In the genomic region with DNA sequence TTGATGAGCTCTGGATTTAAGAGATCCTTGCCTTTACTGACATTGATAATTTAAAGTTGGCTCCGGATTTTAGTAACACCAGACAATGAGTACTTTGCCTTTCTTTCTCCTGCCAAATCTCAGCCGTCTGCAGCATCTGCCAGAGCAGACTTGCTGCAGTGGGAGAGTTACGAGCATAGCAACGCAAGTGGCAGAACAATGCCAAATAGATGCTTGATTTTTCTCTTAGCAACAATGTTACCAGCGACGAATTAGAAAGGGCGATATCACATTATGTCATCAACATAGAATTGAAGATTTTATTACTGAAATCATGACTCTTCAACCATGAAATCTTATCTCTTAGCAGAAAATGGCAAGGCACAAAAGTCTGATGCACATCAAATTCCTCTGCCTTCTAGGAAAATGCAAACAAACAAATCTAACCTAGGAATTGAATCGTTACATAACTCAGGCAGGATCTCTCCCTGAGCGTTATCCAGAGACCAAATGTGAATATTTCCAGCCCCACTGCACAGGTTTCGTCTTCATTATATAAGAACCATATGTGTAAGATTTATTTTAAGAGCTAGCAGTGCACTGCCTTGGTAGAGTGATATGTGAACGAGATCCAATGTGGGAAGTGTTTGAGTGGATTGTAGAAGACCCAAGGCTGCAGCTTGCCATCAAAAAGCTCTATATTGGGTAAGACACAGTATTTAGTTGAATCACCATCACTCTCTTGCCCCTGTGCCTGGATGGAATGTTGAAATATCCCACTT, we compare ENCODE assay signal across 10 mouse cellular contexts.
DNase-seq lines count a peak whose midpoint lies in the region; ATAC-seq lines count a peak whose summit lies in the region.
"Had no signal": no experiment of that assay in that cellular context is flagged by ENCODE, and none has a peak within 500 bp of the region (broad histone marks: within the 10 kb centered on the region; RNA-seq: fewer than 3 reads in every experiment).

No protein-coding gene starts in this region.

- peaks cover 8% of the 10 kb centered on the region for H3K4me1 ChIP-seq in neural tube, embryonic 15.5 days

- no peak overlapping the region for H3K9ac ChIP-seq in neural tube, embryonic 15.5 days (replicated peaks)

- H3K36me3 ChIP-seq in neural tube, embryonic 15.5 days: no peaks in the 10 kb centered on the region

- H3K9me3 ChIP-seq in neural tube, embryonic 15.5 days (replicated peaks): no peaks in the 10 kb centered on the region

- no peaks in the 10 kb centered on the region for H3K27me3 ChIP-seq in neural tube, embryonic 15.5 days (replicated peaks)

- no peak overlapping the region for H3K4me3 ChIP-seq in neural tube, embryonic 15.5 days (replicated peaks)

- 29% methylated on average over 11 of the region's 11 CpGs for WGBS in neural tube, embryonic 15.5 days

- peak overlapping the region; percentile 74 for H3K27ac ChIP-seq in neural tube, embryonic 15.5 days (replicated peaks)

- peak; percentile 79 for ATAC-seq in neural tube, embryonic 15.5 days (ENCODE audit: low FRiP score)

- peak; percentile 70 for DNase-seq in layer of hippocampus, adult 11-12 months (ENCODE audit: low spot score)
- DNase-seq in layer of hippocampus, postnatal 10 days (ENCODE audit: low spot score in 2 of 2): no peak
- DNase-seq in cerebellum, adult 9-10 months: peak; percentile 75
- peak; percentile 87 for DNase-seq in layer of hippocampus, adult 9-11 months
- DNase-seq in gastrocnemius, postnatal 4 days (ENCODE audit: low spot score in 2 of 2): no peak
- DNase-seq in urinary bladder, postnatal 36 days (ENCODE audit: low spot score in 2 of 2): no peak
- DNase-seq in spleen, adult 18-20 months: no peak
- DNase-seq: kidney, postnatal 25 days; thymus, postnatal 36 days had no signal

- H3K4me2 ChIP-seq in neural tube, embryonic 15.5 days: peak overlapping the region; percentile 29

Comparison
In these comparisons a context has a peak if more than half of its experiments do, and no peak if none do; other contexts are left out.
1. DNase-seq: peak in layer of hippocampus, adult 11-12 months (single experiment), cerebellum, adult 9-10 months (single experiment) and layer of hippocampus, adult 9-11 months (single experiment); none in layer of hippocampus, postnatal 10 days (0 of 2), gastrocnemius, postnatal 4 days (0 of 2), urinary bladder, postnatal 36 days (0 of 2) and spleen, adult 18-20 months (0 of 2).